Mouse (Mus musculus) CH12.LX (cell line): Measurements from ENCODE around the gene Wnt6.

Source experiments
- BHLHE40 ChIP-seq: IDR thresholded peaks from 2 replicates; pipeline ENCODE4 v1.6.1; 2011; ENCODE audit warnings: mild to moderate bottlenecking, low read depth, low read length, improper control_type of control experiment
- CTCF ChIP-seq, 2 experiments: IDR thresholded peaks in 1 of 2; conservative IDR thresholded peaks in 1 of 2; 2 replicates each; pipeline ENCODE4 v1.5.1; 2011 to 2012; ENCODE audit warnings: low read depth in 2 of 2, low read length in 2 of 2, improper control_type of control experiment in 1 of 2, inconsistent platforms in 1 of 2, mild to moderate bottlenecking in 1 of 2, moderate library complexity in 1 of 2
- EP300 ChIP-seq: IDR thresholded peaks from 2 replicates; pipeline ENCODE4 v1.6.1; 2011; ENCODE audit warnings: low read length, improper control_type of control experiment
- MAFK ChIP-seq: IDR thresholded peaks from 2 replicates; pipeline ENCODE4 v1.6.1; 2011; ENCODE audit warnings: low read length, improper control_type of control experiment; ENCODE audit not compliant: insufficient replicate concordance
- MAX ChIP-seq: IDR thresholded peaks from 2 replicates; pipeline ENCODE4 v1.6.1; 2011; ENCODE audit warnings: low read length, improper control_type of control experiment
- MAZ ChIP-seq: IDR thresholded peaks from 2 replicates; pipeline ENCODE4 v1.6.1; 2012; ENCODE audit warnings: low read depth, mild to moderate bottlenecking, inconsistent platforms, low read length, improper control_type of control experiment, moderate library complexity
- POLR2A ChIP-seq: IDR thresholded peaks from 2 replicates; pipeline ENCODE4 v1.6.1; 2011; ENCODE audit warnings: low read depth, mild to moderate bottlenecking, improper control_type of control experiment, low read length
- POLR2AphosphoS2 ChIP-seq: IDR thresholded peaks from 2 replicates; pipeline ENCODE4 v1.6.1; 2011; ENCODE audit warnings: low read depth, low read length, improper control_type of control experiment
- SIN3A ChIP-seq: IDR thresholded peaks from 2 replicates; pipeline ENCODE4 v1.6.1; 2012; ENCODE audit warnings: low read length, improper control_type of control experiment, inconsistent platforms
- TCF12 ChIP-seq: IDR thresholded peaks from 2 replicates; pipeline ENCODE4 v1.6.1; 2014; ENCODE audit warnings: low read depth, mild to moderate bottlenecking, inconsistent platforms, low read length, improper control_type of control experiment
- UBTF ChIP-seq: IDR thresholded peaks from 2 replicates; pipeline ENCODE4 v1.6.1; 2012; ENCODE audit warnings: low read depth, mild to moderate bottlenecking, inconsistent platforms, low read length, improper control_type of control experiment, moderate library complexity
- ZMIZ1 ChIP-seq: IDR thresholded peaks from 2 replicates; pipeline ENCODE4 v1.6.1; 2012; ENCODE audit warnings: low read depth, mild to moderate bottlenecking, inconsistent platforms, low read length, improper control_type of control experiment
- ZNF384 ChIP-seq: IDR thresholded peaks from 2 replicates; pipeline ENCODE4 v1.6.1; 2012; ENCODE audit warnings: low read depth, low read length, improper control_type of control experiment, inconsistent platforms

DNA sequence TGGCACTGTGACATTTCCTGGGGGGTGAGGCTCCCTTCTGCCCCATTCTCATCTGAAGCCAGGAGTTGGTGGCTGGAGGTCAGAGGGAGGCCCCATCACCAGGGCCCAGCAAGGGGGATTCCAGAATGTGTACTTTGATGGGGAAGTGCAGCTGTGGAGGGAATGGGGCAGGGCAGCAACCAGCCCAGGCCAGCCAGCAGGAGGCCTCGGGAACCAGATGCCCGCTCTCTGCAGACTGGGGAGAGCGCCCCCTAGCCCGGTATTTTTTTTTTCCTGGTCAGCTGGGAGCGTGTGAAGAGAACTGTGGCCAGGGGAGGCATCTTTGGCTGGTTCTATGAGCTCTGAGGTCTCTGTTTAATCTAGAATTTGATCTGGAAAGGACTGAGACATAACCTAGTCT lies 4.1 kb downstream of the Wnt6 start:
- TF ChIP-seq POLR2A (no peak), SIN3A (no peak), EP300 (no peak; the same call in 1 of the 2 replicates), MAFK (no peak), BHLHE40 (no peak), UBTF (peak; percentile 65; the same call in 1 of the 2 replicates), TCF12 (peak; percentile 67), CTCF (conservative IDR thresholded peaks at IDR 0.05 in 1 of 2, IDR thresholded peaks at IDR 0.05 in 1 of 2; ENCODE audit: low read depth in 2 of 2, low read length in 2 of 2) (peak; percentile 27 to 97; a peak in 3 of 4 replicates), MAX (no peak), ZNF384 (peak; percentile 78), ZMIZ1 (no peak), MAZ (no peak), POLR2AphosphoS2 (no peak)
